Mouse (Mus musculus): Measurements from ENCODE around the gene Trpm5. TPM values are rescaled to one million over a fixed set of nuclear protein-coding genes. Genes with fewer than 3 reads are reported as not detected.

Gene Trpm5
- polyA plus RNA-seq, 1 experiment from 2014 or later = 1.1 TPM

DNA sequence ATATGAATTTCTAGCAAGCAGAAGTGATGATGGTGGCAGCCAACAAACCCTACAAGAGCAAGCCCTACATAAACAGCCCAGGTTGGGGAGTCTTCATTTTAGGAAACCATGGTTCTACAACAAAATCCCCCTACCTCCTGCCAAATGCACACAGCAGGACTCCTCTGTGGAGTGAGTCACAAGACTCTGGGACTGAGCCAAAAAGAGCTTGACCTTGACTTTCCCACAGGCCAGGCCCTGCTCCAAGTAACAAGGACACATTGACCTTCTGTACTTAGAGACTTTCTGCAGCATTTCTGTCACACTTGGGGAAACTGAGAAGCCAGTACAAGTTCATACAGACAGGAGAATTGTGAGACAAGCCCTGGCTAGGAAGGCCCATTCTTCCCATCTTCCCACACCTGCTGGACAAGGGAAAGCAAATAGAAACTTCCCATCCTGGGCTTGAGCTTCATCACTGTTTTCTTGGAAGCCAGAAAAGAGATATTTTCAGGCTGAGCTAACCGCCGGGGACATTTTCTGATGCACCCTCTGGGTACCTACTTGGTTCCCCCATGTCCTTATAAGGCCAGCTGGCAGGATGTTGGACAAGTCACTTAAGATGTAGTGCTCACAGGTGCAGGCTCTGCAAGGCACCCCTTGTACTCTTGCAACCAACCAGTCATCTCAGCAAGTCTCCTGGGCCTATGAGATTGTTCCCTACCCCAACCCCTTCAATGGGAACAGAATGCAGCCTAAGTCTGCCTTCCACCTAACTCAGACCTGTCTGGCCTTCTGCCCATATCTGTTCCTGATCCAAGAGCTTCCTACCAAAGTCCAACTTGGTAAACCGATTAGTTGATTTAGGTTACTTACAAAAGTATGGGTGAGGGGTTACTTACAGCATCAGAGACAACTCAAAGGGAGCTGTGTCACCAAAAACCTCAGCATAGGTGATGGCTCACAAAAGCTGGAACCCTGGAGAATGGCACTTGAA is 44.3 kb downstream of the Trpm5 start:
- no peak for ATAC-seq
- Histone ChIP-seq H3K9ac (replicated peaks; ENCODE audit: low read depth, low read length) (no peak overlapping the region), H3K4me1 (replicated peaks; ENCODE audit: control insufficient read depth, insufficient read depth, low read length) (peaks cover 22% of the 10 kb centered on the region), H3K27ac (ENCODE audit: low read length) (no peak overlapping the region), H3K4me3 (replicated peaks; ENCODE audit: low read length) (no peak overlapping the region), H3K36me3 (ENCODE audit: control insufficient read depth, insufficient read depth) (no peaks in the 10 kb centered on the region), H3K27me3 (replicated peaks; ENCODE audit: control insufficient read depth, insufficient read depth, low read length) (no peaks in the 10 kb centered on the region), H3K4me2 (ENCODE audit: low read length) (no peak overlapping the region), H3K9me3 (ENCODE audit: control insufficient read depth, low read length) (no peaks in the 10 kb centered on the region)
- WGBS = 95% methylated on average over 3 of the region's 3 CpGs

DNA sequence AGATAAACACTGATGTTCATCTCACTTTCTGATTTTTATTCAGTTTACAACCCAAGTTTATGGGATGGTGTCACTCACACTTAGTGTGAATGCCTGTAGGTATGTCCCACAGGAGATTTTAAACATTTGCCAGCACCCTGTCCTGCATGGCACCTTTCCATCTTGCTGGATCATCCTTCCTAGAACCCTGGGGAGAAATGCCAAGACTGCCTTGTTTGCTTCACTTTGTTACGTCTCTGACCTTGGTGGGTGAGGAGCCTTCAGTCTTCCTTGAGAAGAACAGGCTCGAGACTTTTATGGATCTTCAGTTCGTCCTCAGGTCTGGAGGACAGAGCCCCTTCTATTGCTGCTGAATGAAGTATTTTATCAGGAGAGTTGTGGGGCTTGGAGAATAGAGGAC is 45.1 kb downstream of the Trpm5 start:
- ATAC-seq = no peak
- H3K36me3 ChIP-seq (ENCODE audit: control insufficient read depth, insufficient read depth) = no peaks in the 10 kb centered on the region
- no peak overlapping the region for H3K27ac ChIP-seq (ENCODE audit: low read length)
- H3K4me3 ChIP-seq (replicated peaks; ENCODE audit: low read length) = no peak overlapping the region
- H3K9me3 ChIP-seq (ENCODE audit: control insufficient read depth, low read length) = no peaks in the 10 kb centered on the region
- H3K4me1 ChIP-seq (replicated peaks; ENCODE audit: control insufficient read depth, insufficient read depth, low read length) = peaks cover 14% of the 10 kb centered on the region
- H3K4me2 ChIP-seq (ENCODE audit: low read length) = no peak overlapping the region
- H3K27me3 ChIP-seq (replicated peaks; ENCODE audit: control insufficient read depth, insufficient read depth, low read length) = no peaks in the 10 kb centered on the region
- WGBS = 84% methylated on average over 3 of the region's 3 CpGs
- no peak overlapping the region for H3K9ac ChIP-seq (replicated peaks; ENCODE audit: low read depth, low read length)

- Histone ChIP-seq H3K36me3 (ENCODE audit: control insufficient read depth, insufficient read depth) (no peaks in the 10 kb centered on the region), H3K9ac (replicated peaks; ENCODE audit: low read depth, low read length) (no peak overlapping the region), H3K9me3 (ENCODE audit: control insufficient read depth, low read length) (no peaks in the 10 kb centered on the region), H3K4me1 (replicated peaks; ENCODE audit: control insufficient read depth, insufficient read depth, low read length) (no peaks in the 10 kb centered on the region), H3K4me3 (replicated peaks; ENCODE audit: low read length) (no peak overlapping the region), H3K27me3 (replicated peaks; ENCODE audit: control insufficient read depth, insufficient read depth, low read length) (no peaks in the 10 kb centered on the region), H3K4me2 (ENCODE audit: low read length) (no peak overlapping the region), H3K27ac (ENCODE audit: low read length) (no peak overlapping the region)
- WGBS = 78% methylated on average over 7 of the region's 7 CpGs
- no peak for ATAC-seq
Observed at GRCm38 (mm10) chr7:143046358-143046757, 48.1 kb downstream of the Trpm5 start.

DNA sequence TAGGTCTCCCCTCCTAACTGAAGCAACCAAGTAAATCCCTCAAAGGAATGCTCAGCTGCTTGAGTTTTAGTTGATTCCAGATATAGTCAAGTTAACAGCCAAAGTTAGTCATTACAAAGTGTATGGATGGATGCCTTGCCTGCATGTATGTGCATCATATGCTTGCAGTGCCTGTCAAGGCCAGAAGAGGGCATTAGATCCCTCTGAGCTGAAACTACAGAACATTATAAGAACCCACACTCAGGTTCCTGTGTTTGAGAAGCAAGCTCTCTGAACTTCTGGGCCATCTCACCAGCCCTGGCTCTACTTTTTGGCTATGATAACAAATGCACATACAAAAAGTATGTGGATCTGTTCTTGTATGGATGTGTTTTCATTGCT is 49.6 kb downstream of the Trpm5 start:
- Histone ChIP-seq H3K4me1 (replicated peaks; ENCODE audit: control insufficient read depth, insufficient read depth, low read length) (no peaks in the 10 kb centered on the region), H3K9ac (replicated peaks; ENCODE audit: low read depth, low read length) (no peak overlapping the region), H3K4me3 (replicated peaks; ENCODE audit: low read length) (no peak overlapping the region), H3K27ac (ENCODE audit: low read length) (no peak overlapping the region), H3K9me3 (ENCODE audit: control insufficient read depth, low read length) (no peaks in the 10 kb centered on the region), H3K36me3 (ENCODE audit: control insufficient read depth, insufficient read depth) (no peaks in the 10 kb centered on the region), H3K4me2 (ENCODE audit: low read length) (no peak overlapping the region), H3K27me3 (replicated peaks; ENCODE audit: control insufficient read depth, insufficient read depth, low read length) (no peaks in the 10 kb centered on the region)
- ATAC-seq = no peak

GRCm38 (mm10) chr7:143044049-143044825 is 50.2 kb downstream of the Trpm5 start:
- H3K27ac ChIP-seq (ENCODE audit: low read length) = no peak overlapping the region
- no peak overlapping the region for H3K4me3 ChIP-seq (replicated peaks; ENCODE audit: low read length)
- no peak overlapping the region for H3K9ac ChIP-seq (replicated peaks; ENCODE audit: low read depth, low read length)
- H3K4me1 ChIP-seq (replicated peaks; ENCODE audit: control insufficient read depth, insufficient read depth, low read length) = no peaks in the 10 kb centered on the region
- no peak overlapping the region for H3K4me2 ChIP-seq (ENCODE audit: low read length)
- 86% methylated on average over 2 of the region's 2 CpGs for WGBS
- no peak for ATAC-seq
- no peaks in the 10 kb centered on the region for H3K9me3 ChIP-seq (ENCODE audit: control insufficient read depth, low read length)
- no peaks in the 10 kb centered on the region for H3K36me3 ChIP-seq (ENCODE audit: control insufficient read depth, insufficient read depth)
- no peaks in the 10 kb centered on the region for H3K27me3 ChIP-seq (replicated peaks; ENCODE audit: control insufficient read depth, insufficient read depth, low read length)

DNA sequence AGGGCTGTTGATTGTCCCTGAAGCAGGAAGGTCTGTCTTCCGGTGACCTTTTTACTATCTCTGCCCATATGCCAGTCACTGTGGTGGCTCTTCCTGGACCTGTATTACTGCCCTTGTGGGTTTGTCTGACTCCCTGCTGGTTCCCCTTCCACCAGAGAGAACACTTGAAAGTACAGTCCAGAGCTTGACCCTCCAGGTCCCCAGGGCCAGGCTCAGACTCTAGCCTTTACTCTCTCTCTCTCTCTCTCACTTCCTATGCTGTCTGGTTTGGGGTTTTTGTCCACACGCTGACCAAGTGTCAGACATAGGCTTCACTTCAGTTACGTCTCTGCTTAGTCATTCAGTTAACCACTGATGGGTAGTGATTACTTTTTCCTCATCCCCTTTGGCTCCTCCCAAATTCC is 51.5 kb downstream of the Trpm5 start:
- no peak overlapping the region for H3K4me3 ChIP-seq (replicated peaks; ENCODE audit: low read length)
- 89% methylated on average over 3 of the region's 3 CpGs for WGBS
- no peaks in the 10 kb centered on the region for H3K36me3 ChIP-seq (ENCODE audit: control insufficient read depth, insufficient read depth)
- no peak overlapping the region for H3K4me2 ChIP-seq (ENCODE audit: low read length)
- H3K27ac ChIP-seq (ENCODE audit: low read length) = no peak overlapping the region
- H3K4me1 ChIP-seq (replicated peaks; ENCODE audit: control insufficient read depth, insufficient read depth, low read length) = no peaks in the 10 kb centered on the region
- no peak overlapping the region for H3K9ac ChIP-seq (replicated peaks; ENCODE audit: low read depth, low read length)
- no peaks in the 10 kb centered on the region for H3K9me3 ChIP-seq (ENCODE audit: control insufficient read depth, low read length)
- no peaks in the 10 kb centered on the region for H3K27me3 ChIP-seq (replicated peaks; ENCODE audit: control insufficient read depth, insufficient read depth, low read length)
- ATAC-seq = no peak

DNA sequence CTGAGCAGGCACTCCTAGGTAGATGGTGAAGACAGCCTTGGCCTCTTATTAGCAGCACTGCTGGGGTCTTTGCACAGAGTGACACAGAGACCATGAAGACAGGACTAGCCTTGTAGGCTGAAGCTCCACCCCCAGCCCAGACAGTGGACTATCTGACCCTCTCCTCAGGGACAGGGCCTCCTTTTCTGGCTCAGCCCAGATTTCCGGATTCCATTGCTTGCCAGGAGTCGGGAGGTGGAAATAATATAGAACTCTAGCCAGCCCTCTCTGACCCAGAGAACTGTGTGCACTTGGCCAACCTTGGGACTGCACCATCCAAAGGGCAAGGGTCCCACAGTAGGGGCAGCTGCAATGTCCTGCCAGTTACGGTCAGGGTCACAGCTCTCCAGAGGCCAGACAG is 52.4 kb downstream of the Trpm5 start:
- Histone ChIP-seq H3K36me3 (ENCODE audit: control insufficient read depth, insufficient read depth) (no peaks in the 10 kb centered on the region), H3K9me3 (ENCODE audit: control insufficient read depth, low read length) (no peaks in the 10 kb centered on the region), H3K27ac (ENCODE audit: low read length) (no peak overlapping the region), H3K9ac (replicated peaks; ENCODE audit: low read depth, low read length) (no peak overlapping the region), H3K4me3 (replicated peaks; ENCODE audit: low read length) (no peak overlapping the region), H3K4me2 (ENCODE audit: low read length) (no peak overlapping the region), H3K4me1 (replicated peaks; ENCODE audit: control insufficient read depth, insufficient read depth, low read length) (no peaks in the 10 kb centered on the region), H3K27me3 (replicated peaks; ENCODE audit: control insufficient read depth, insufficient read depth, low read length) (no peaks in the 10 kb centered on the region)
- 69% methylated on average over 3 of the region's 3 CpGs for WGBS
- ATAC-seq = no peak

GRCm38 (mm10) chr7:143041138-143041822 is 53.2 kb downstream of the Trpm5 start:
- 84% methylated on average over 3 of the region's 3 CpGs for WGBS
- no peaks in the 10 kb centered on the region for H3K27me3 ChIP-seq (replicated peaks; ENCODE audit: control insufficient read depth, insufficient read depth, low read length)
- no peak overlapping the region for H3K4me3 ChIP-seq (replicated peaks; ENCODE audit: low read length)
- no peak overlapping the region for H3K27ac ChIP-seq (ENCODE audit: low read length)
- no peaks in the 10 kb centered on the region for H3K4me1 ChIP-seq (replicated peaks; ENCODE audit: control insufficient read depth, insufficient read depth, low read length)
- no peak overlapping the region for H3K4me2 ChIP-seq (ENCODE audit: low read length)
- ATAC-seq = no peak
- H3K9me3 ChIP-seq (ENCODE audit: control insufficient read depth, low read length) = no peaks in the 10 kb centered on the region
- H3K36me3 ChIP-seq (ENCODE audit: control insufficient read depth, insufficient read depth) = no peaks in the 10 kb centered on the region
- H3K9ac ChIP-seq (replicated peaks; ENCODE audit: low read depth, low read length) = no peak overlapping the region

GRCm38 (mm10) chr7:143040561-143040960 is 53.9 kb downstream of the Trpm5 start:
- Histone ChIP-seq H3K9ac (replicated peaks; ENCODE audit: low read depth, low read length) (no peak overlapping the region), H3K27me3 (replicated peaks; ENCODE audit: control insufficient read depth, insufficient read depth, low read length) (no peaks in the 10 kb centered on the region), H3K9me3 (ENCODE audit: control insufficient read depth, low read length) (no peaks in the 10 kb centered on the region), H3K4me3 (replicated peaks; ENCODE audit: low read length) (no peak overlapping the region), H3K27ac (ENCODE audit: low read length) (no peak overlapping the region), H3K36me3 (ENCODE audit: control insufficient read depth, insufficient read depth) (no peaks in the 10 kb centered on the region), H3K4me1 (replicated peaks; ENCODE audit: control insufficient read depth, insufficient read depth, low read length) (no peaks in the 10 kb centered on the region), H3K4me2 (ENCODE audit: low read length) (no peak overlapping the region)
- ATAC-seq = no peak
- 95% methylated on average over 3 of the region's 3 CpGs for WGBS

Data from forebrain, embryonic 16.5 days (tissue).